Mouse (Mus musculus): Measurements from ENCODE around the gene Tnfrsf1b. TPM values are rescaled to one million over a fixed set of nuclear protein-coding genes. Genes with fewer than 3 reads are reported as not detected.

Gene Tnfrsf1b
- polyA plus RNA-seq, 1 experiment from 2014 or later = 2.1 TPM

GRCm38 (mm10) chr4:145217837-145218236 lies 28.8 kb downstream of the Tnfrsf1b start:
- ATAC-seq (replicated peaks; ENCODE audit: low FRiP score) (no peak), DNase-seq (ENCODE audit: low spot score) (no peak)
- H3K4me2 ChIP-seq (ENCODE audit: low read depth, low read length, severe bottlenecking) = no peak overlapping the region
- H3K27ac ChIP-seq (ENCODE audit: low read depth, low read length) = no peak overlapping the region
- H3K27me3 ChIP-seq (ENCODE audit: control insufficient read depth, insufficient read depth, low read length) = no peaks in the 10 kb centered on the region
- H3K4me1 ChIP-seq (replicated peaks; ENCODE audit: control insufficient read depth, insufficient read depth, low read length) = no peaks in the 10 kb centered on the region
- H3K36me3 ChIP-seq (ENCODE audit: control insufficient read depth, insufficient read depth, low read length) = no peaks in the 10 kb centered on the region
- no peaks in the 10 kb centered on the region for H3K9me3 ChIP-seq (ENCODE audit: control insufficient read depth, low read length)
- 79% methylated on average over 5 of the region's 5 CpGs for WGBS
- no peak overlapping the region for H3K9ac ChIP-seq (ENCODE audit: low read length)
- H3K4me3 ChIP-seq (ENCODE audit: low read depth, low read length) = no peak overlapping the region

GRCm38 (mm10) chr4:145217046-145217445 lies 29.6 kb downstream of the Tnfrsf1b start:
- no peak overlapping the region for H3K27ac ChIP-seq (ENCODE audit: low read depth, low read length)
- DNase-seq (ENCODE audit: low spot score) (no peak), ATAC-seq (replicated peaks; ENCODE audit: low FRiP score) (no peak)
- no peaks in the 10 kb centered on the region for H3K27me3 ChIP-seq (ENCODE audit: control insufficient read depth, insufficient read depth, low read length)
- WGBS = 83% methylated on average over 6 of the region's 6 CpGs
- no peak overlapping the region for H3K9ac ChIP-seq (ENCODE audit: low read length)
- H3K4me1 ChIP-seq (replicated peaks; ENCODE audit: control insufficient read depth, insufficient read depth, low read length) = no peaks in the 10 kb centered on the region
- H3K4me3 ChIP-seq (ENCODE audit: low read depth, low read length) = no peak overlapping the region
- H3K4me2 ChIP-seq (ENCODE audit: low read depth, low read length, severe bottlenecking) = no peak overlapping the region
- H3K36me3 ChIP-seq (ENCODE audit: control insufficient read depth, insufficient read depth, low read length) = no peaks in the 10 kb centered on the region
- no peaks in the 10 kb centered on the region for H3K9me3 ChIP-seq (ENCODE audit: control insufficient read depth, low read length)

- WGBS = 89% methylated on average over 2 of the region's 2 CpGs
- H3K4me1 ChIP-seq (replicated peaks; ENCODE audit: control insufficient read depth, insufficient read depth, low read length) = no peaks in the 10 kb centered on the region
- H3K4me2 ChIP-seq (ENCODE audit: low read depth, low read length, severe bottlenecking) = no peak overlapping the region
- H3K9me3 ChIP-seq (ENCODE audit: control insufficient read depth, low read length) = no peaks in the 10 kb centered on the region
- no peak for DNase-seq (ENCODE audit: low spot score)
- no peaks in the 10 kb centered on the region for H3K27me3 ChIP-seq (ENCODE audit: control insufficient read depth, insufficient read depth, low read length)
- no peak overlapping the region for H3K4me3 ChIP-seq (ENCODE audit: low read depth, low read length)
- ATAC-seq (replicated peaks; ENCODE audit: low FRiP score) = no peak
- H3K36me3 ChIP-seq (ENCODE audit: control insufficient read depth, insufficient read depth, low read length) = no peaks in the 10 kb centered on the region
- H3K27ac ChIP-seq (ENCODE audit: low read depth, low read length) = no peak overlapping the region
- no peak overlapping the region for H3K9ac ChIP-seq (ENCODE audit: low read length)
Measured at GRCm38 (mm10) chr4:145215396-145215795, 31.3 kb downstream of the Tnfrsf1b start.

- Histone ChIP-seq H3K27ac (ENCODE audit: low read depth, low read length) (no peak overlapping the region), H3K4me2 (ENCODE audit: low read depth, low read length, severe bottlenecking) (no peak overlapping the region), H3K9me3 (ENCODE audit: control insufficient read depth, low read length) (no peaks in the 10 kb centered on the region), H3K36me3 (ENCODE audit: control insufficient read depth, insufficient read depth, low read length) (no peaks in the 10 kb centered on the region), H3K4me1 (replicated peaks; ENCODE audit: control insufficient read depth, insufficient read depth, low read length) (no peaks in the 10 kb centered on the region), H3K4me3 (ENCODE audit: low read depth, low read length) (no peak overlapping the region), H3K27me3 (ENCODE audit: control insufficient read depth, insufficient read depth, low read length) (no peaks in the 10 kb centered on the region), H3K9ac (ENCODE audit: low read length) (no peak overlapping the region)
- peak; percentile 28; the same call in 1 of the 2 replicates for ATAC-seq (replicated peaks; ENCODE audit: low FRiP score)
- no peak for DNase-seq (ENCODE audit: low spot score)
- 62% methylated on average over 6 of the region's 6 CpGs for whole genome bisulfite sequencing
Measured at GRCm38 (mm10) chr4:145214786-145215174, 31.9 kb downstream of the Tnfrsf1b start.

- peak; percentile 90 for ATAC-seq (replicated peaks; ENCODE audit: low FRiP score)
- H3K4me2 ChIP-seq (ENCODE audit: low read depth, low read length, severe bottlenecking) = no peak overlapping the region
Measured at GRCm38 (mm10) chr4:145213999-145214785, 32.5 kb downstream of the Tnfrsf1b start.

GRCm38 (mm10) chr4:145211076-145211475 lies 35.6 kb downstream of the Tnfrsf1b start:
- H3K4me3 ChIP-seq (ENCODE audit: low read depth, low read length) = no peak overlapping the region
- no peak overlapping the region for H3K27ac ChIP-seq (ENCODE audit: low read depth, low read length)
- no peaks in the 10 kb centered on the region for H3K4me1 ChIP-seq (replicated peaks; ENCODE audit: control insufficient read depth, insufficient read depth, low read length)
- DNase-seq (ENCODE audit: low spot score) (no peak), ATAC-seq (replicated peaks; ENCODE audit: low FRiP score) (no peak)
- no peaks in the 10 kb centered on the region for H3K9me3 ChIP-seq (ENCODE audit: control insufficient read depth, low read length)
- no peak overlapping the region for H3K4me2 ChIP-seq (ENCODE audit: low read depth, low read length, severe bottlenecking)
- H3K27me3 ChIP-seq (ENCODE audit: control insufficient read depth, insufficient read depth, low read length) = no peaks in the 10 kb centered on the region
- no peak overlapping the region for H3K9ac ChIP-seq (ENCODE audit: low read length)
- H3K36me3 ChIP-seq (ENCODE audit: control insufficient read depth, insufficient read depth, low read length) = no peaks in the 10 kb centered on the region
- WGBS = 75% methylated on average over 2 of the region's 2 CpGs

More at GRCm38 (mm10) chr4:145213999-145214785, 32.5 kb downstream of the Tnfrsf1b start:
- no peaks in the 10 kb centered on the region for H3K27me3 ChIP-seq (ENCODE audit: control insufficient read depth, insufficient read depth, low read length)
- no peak overlapping the region for H3K27ac ChIP-seq (ENCODE audit: low read depth, low read length)
- no peaks in the 10 kb centered on the region for H3K36me3 ChIP-seq (ENCODE audit: control insufficient read depth, insufficient read depth, low read length)
- H3K9me3 ChIP-seq (ENCODE audit: control insufficient read depth, low read length) = no peaks in the 10 kb centered on the region
- no peak overlapping the region for H3K4me3 ChIP-seq (ENCODE audit: low read depth, low read length)
- peak; percentile 94 for DNase-seq (ENCODE audit: low spot score)
- H3K4me1 ChIP-seq (replicated peaks; ENCODE audit: control insufficient read depth, insufficient read depth, low read length) = no peaks in the 10 kb centered on the region
- no peak overlapping the region for H3K9ac ChIP-seq (ENCODE audit: low read length)
- WGBS = 29% methylated on average over 8 of the region's 8 CpGs

- no peaks in the 10 kb centered on the region for H3K4me1 ChIP-seq (replicated peaks; ENCODE audit: control insufficient read depth, insufficient read depth, low read length)
- H3K9ac ChIP-seq (ENCODE audit: low read length) = no peak overlapping the region
Measured at GRCm38 (mm10) chr4:145210564-145210963, 36.1 kb downstream of the Tnfrsf1b start.

GRCm38 (mm10) chr4:145209690-145210088 lies 37.0 kb downstream of the Tnfrsf1b start:
- no peak overlapping the region for H3K4me3 ChIP-seq (ENCODE audit: low read depth, low read length)
- H3K36me3 ChIP-seq (ENCODE audit: control insufficient read depth, insufficient read depth, low read length) = no peaks in the 10 kb centered on the region
- H3K4me1 ChIP-seq (replicated peaks; ENCODE audit: control insufficient read depth, insufficient read depth, low read length) = no peaks in the 10 kb centered on the region
- H3K27me3 ChIP-seq (ENCODE audit: control insufficient read depth, insufficient read depth, low read length) = no peaks in the 10 kb centered on the region
- no peak overlapping the region for H3K4me2 ChIP-seq (ENCODE audit: low read depth, low read length, severe bottlenecking)
- no peaks in the 10 kb centered on the region for H3K9me3 ChIP-seq (ENCODE audit: control insufficient read depth, low read length)
- H3K27ac ChIP-seq (ENCODE audit: low read depth, low read length) = no peak overlapping the region
- WGBS = 40% methylated on average over 5 of the region's 5 CpGs
- no peak overlapping the region for H3K9ac ChIP-seq (ENCODE audit: low read length)
- ATAC-seq (replicated peaks; ENCODE audit: low FRiP score) (no peak), DNase-seq (ENCODE audit: low spot score) (no peak)

More at GRCm38 (mm10) chr4:145210564-145210963, 36.1 kb downstream of the Tnfrsf1b start:
- WGBS = 94% methylated on average over 5 of the region's 5 CpGs
- ATAC-seq (replicated peaks; ENCODE audit: low FRiP score) (no peak), DNase-seq (ENCODE audit: low spot score) (no peak)
- H3K27ac ChIP-seq (ENCODE audit: low read depth, low read length) = no peak overlapping the region
- H3K4me3 ChIP-seq (ENCODE audit: low read depth, low read length) = no peak overlapping the region
- H3K27me3 ChIP-seq (ENCODE audit: control insufficient read depth, insufficient read depth, low read length) = no peaks in the 10 kb centered on the region
- H3K9me3 ChIP-seq (ENCODE audit: control insufficient read depth, low read length) = no peaks in the 10 kb centered on the region
- H3K4me2 ChIP-seq (ENCODE audit: low read depth, low read length, severe bottlenecking) = no peak overlapping the region
- no peaks in the 10 kb centered on the region for H3K36me3 ChIP-seq (ENCODE audit: control insufficient read depth, insufficient read depth, low read length)

All from forebrain, embryonic 11.5 days (tissue).